Mouse (Mus musculus) forebrain, embryonic 10.5 days (tissue): Measurements from ENCODE around the gene March6. TPM values are rescaled to one million over a fixed set of nuclear protein-coding genes. Genes with fewer than 3 reads are reported as not detected.

ENCODE experiments used
- DNase-seq: peaks from one replicate; pipeline ENCODE4 v3.0.0-alpha.2; 2017; ENCODE audit warnings: low spot score; ENCODE audit errors: extremely low spot score
- H3K27ac ChIP-seq: fragments of 300-500 bp; sonication (generic); 2 replicates; pipeline ENCODE4 v1.5.1; 2016; ENCODE audit warnings: mild to moderate bottlenecking
- H3K27me3 ChIP-seq: fragments of 300-500 bp; sonication (generic); 2 replicates; pipeline ENCODE4 v1.6.1; 2016; ENCODE audit warnings: mild to moderate bottlenecking; ENCODE audit not compliant: poor library complexity, severe bottlenecking
- H3K36me3 ChIP-seq: fragments of 300-500 bp; sonication (generic); replicated peaks from 2 replicates; pipeline ENCODE4 v1.6.1; 2016; ENCODE audit warnings: mild to moderate bottlenecking, moderate library complexity
- H3K4me1 ChIP-seq: fragments of 300-500 bp; sonication (generic); 2 replicates; pipeline ENCODE4 v1.6.1; 2016
- H3K4me3 ChIP-seq: fragments of 300-500 bp; sonication (generic); 2 replicates; pipeline ENCODE4 v1.5.1; 2016; ENCODE audit warnings: mild to moderate bottlenecking, moderate library complexity
- H3K9me3 ChIP-seq: fragments of 300-500 bp; sonication (generic); 2 replicates; pipeline ENCODE4 v1.6.1; 2016; ENCODE audit warnings: mild to moderate bottlenecking, moderate library complexity
- WGBS: fragments of 180-500 bp; shearing (Covaris S2); methylation state at CpG from one replicate; pipeline ENCODE4 v1.1.7; 2016; 5-methylcytosine and 5-hydroxymethylcytosine counted together
- polyA plus RNA-seq: library from polyadenylated mRNA; unstranded; fragments of >200 nt; fragmentation: Nextera tagmentation; extraction: Ambion mirVana; gene quantifications from 2 replicates; pipeline ENCODE4 v1.2.1, GENCODE M21; 2016

The March6 gene
- polyA plus RNA-seq, 1 experiment from 2014 or later, result 44.9 TPM

GRCm38 (mm10) chr15:31562847-31563246 lies 32.0 kb upstream of the March6 start:
- H3K4me1 ChIP-seq, result peaks cover 15% of the 10 kb centered on the region
- WGBS, result 90% methylated on average over 8 of the region's 8 CpGs
- DNase-seq, result no peak
- no peak overlapping the region for H3K27ac ChIP-seq
- no peaks in the 10 kb centered on the region for H3K36me3 ChIP-seq
- no peak overlapping the region for H3K4me3 ChIP-seq
- H3K9me3 ChIP-seq, result peaks cover 5% of the 10 kb centered on the region
- no peaks in the 10 kb centered on the region for H3K27me3 ChIP-seq

- WGBS, result 89% methylated on average over 4 of the region's 4 CpGs
- Histone ChIP-seq H3K9me3 (peaks cover 5% of the 10 kb centered on the region), H3K27ac (no peak overlapping the region), H3K27me3 (no peaks in the 10 kb centered on the region), H3K4me3 (no peak overlapping the region), H3K36me3 (no peaks in the 10 kb centered on the region), H3K4me1 (peaks cover 15% of the 10 kb centered on the region)
- DNase-seq, result no peak
Measured at GRCm38 (mm10) chr15:31561976-31562375, 31.1 kb upstream of the March6 start.

GRCm38 (mm10) chr15:31561390-31561789 lies 30.5 kb upstream of the March6 start:
- H3K9me3 ChIP-seq, result peaks cover 5% of the 10 kb centered on the region
- H3K4me1 ChIP-seq, result peaks cover 15% of the 10 kb centered on the region
- H3K4me3 ChIP-seq, result no peak overlapping the region
- no peak for DNase-seq
- no peaks in the 10 kb centered on the region for H3K27me3 ChIP-seq
- H3K36me3 ChIP-seq, result no peaks in the 10 kb centered on the region
- WGBS, result 77% methylated on average over 6 of the region's 6 CpGs
- no peak overlapping the region for H3K27ac ChIP-seq

- Histone ChIP-seq H3K27ac (no peak overlapping the region), H3K36me3 (no peaks in the 10 kb centered on the region), H3K9me3 (peaks cover 5% of the 10 kb centered on the region), H3K27me3 (no peaks in the 10 kb centered on the region), H3K4me1 (no peaks in the 10 kb centered on the region), H3K4me3 (no peak overlapping the region)
- 91% methylated on average over 2 of the region's 2 CpGs for WGBS
- no peak for DNase-seq
Measured at GRCm38 (mm10) chr15:31554855-31555254, 24.0 kb upstream of the March6 start.

- H3K4me1 ChIP-seq, result peaks cover 4% of the 10 kb centered on the region; the same call in 1 of the 2 replicates
- 87% methylated on average over 4 of the region's 4 CpGs for WGBS
- no peaks in the 10 kb centered on the region for H3K36me3 ChIP-seq
- no peak for DNase-seq
- no peak overlapping the region for H3K27ac ChIP-seq
- H3K27me3 ChIP-seq, result no peaks in the 10 kb centered on the region
- H3K4me3 ChIP-seq, result no peak overlapping the region
- no peaks in the 10 kb centered on the region for H3K9me3 ChIP-seq
Measured at GRCm38 (mm10) chr15:31550381-31550780, 19.5 kb upstream of the March6 start.

- no peak for DNase-seq
- H3K27ac ChIP-seq, result no peak overlapping the region
- 68% methylated on average over 5 of the region's 5 CpGs for WGBS
- H3K36me3 ChIP-seq, result no peaks in the 10 kb centered on the region
- H3K4me1 ChIP-seq, result peaks cover 17% of the 10 kb centered on the region
- no peak overlapping the region for H3K4me3 ChIP-seq
- H3K27me3 ChIP-seq, result no peaks in the 10 kb centered on the region
- H3K9me3 ChIP-seq, result no peaks in the 10 kb centered on the region
Measured at GRCm38 (mm10) chr15:31547421-31547820, 16.6 kb upstream of the March6 start.

- WGBS, result 92% methylated on average over 6 of the region's 6 CpGs
Measured at GRCm38 (mm10) chr15:31546291-31546690, 15.4 kb upstream of the March6 start.

GRCm38 (mm10) chr15:31545058-31545457 lies 14.2 kb upstream of the March6 start:
- no peak for DNase-seq
- no peak overlapping the region for H3K4me3 ChIP-seq
- H3K9me3 ChIP-seq, result no peaks in the 10 kb centered on the region
- no peaks in the 10 kb centered on the region for H3K27me3 ChIP-seq
- H3K4me1 ChIP-seq, result peaks cover 35% of the 10 kb centered on the region
- no peaks in the 10 kb centered on the region for H3K36me3 ChIP-seq
- no peak overlapping the region for H3K27ac ChIP-seq
- 72% methylated on average over 1 of the region's 1 CpGs for WGBS

More at GRCm38 (mm10) chr15:31546291-31546690, 15.4 kb upstream of the March6 start:
- H3K27ac ChIP-seq, result no peak overlapping the region
- H3K4me3 ChIP-seq, result no peak overlapping the region
- DNase-seq, result no peak
- no peaks in the 10 kb centered on the region for H3K9me3 ChIP-seq
- H3K27me3 ChIP-seq, result no peaks in the 10 kb centered on the region
- H3K36me3 ChIP-seq, result no peaks in the 10 kb centered on the region
- H3K4me1 ChIP-seq, result peaks cover 28% of the 10 kb centered on the region

- peak overlapping the region; percentile 86 for H3K27ac ChIP-seq
- 14% methylated on average over 3 of the region's 3 CpGs for WGBS
- H3K4me3 ChIP-seq, result no peak overlapping the region
Measured at GRCm38 (mm10) chr15:31543246-31543645, 12.4 kb upstream of the March6 start.

GRCm38 (mm10) chr15:31542013-31542958 lies 11.4 kb upstream of the March6 start:
- peaks cover 33% of the 10 kb centered on the region for H3K4me1 ChIP-seq
- H3K27me3 ChIP-seq, result no peaks in the 10 kb centered on the region
- peak overlapping the region; percentile 24 for H3K4me3 ChIP-seq
- H3K36me3 ChIP-seq, result no peaks in the 10 kb centered on the region
- H3K27ac ChIP-seq, result peak overlapping the region; percentile 86
- no peaks in the 10 kb centered on the region for H3K9me3 ChIP-seq
- DNase-seq, result no peak
- 10% methylated on average over 10 of the region's 10 CpGs for WGBS

More at GRCm38 (mm10) chr15:31543246-31543645, 12.4 kb upstream of the March6 start:
- DNase-seq, result no peak
- Histone ChIP-seq H3K27me3 (no peaks in the 10 kb centered on the region), H3K4me1 (peaks cover 35% of the 10 kb centered on the region), H3K9me3 (no peaks in the 10 kb centered on the region), H3K36me3 (no peaks in the 10 kb centered on the region)

- no peaks in the 10 kb centered on the region for H3K27me3 ChIP-seq
- DNase-seq, result no peak
- no peaks in the 10 kb centered on the region for H3K9me3 ChIP-seq
- no peak overlapping the region for H3K4me3 ChIP-seq
- peak overlapping the region; percentile 35; the same call in 1 of the 2 replicates for H3K27ac ChIP-seq
- H3K4me1 ChIP-seq, result peaks cover 50% of the 10 kb centered on the region
- H3K36me3 ChIP-seq, result no peaks in the 10 kb centered on the region
- 84% methylated on average over 1 of the region's 1 CpGs for WGBS
Measured at GRCm38 (mm10) chr15:31540513-31540802, 9.6 kb upstream of the March6 start.

- Histone ChIP-seq H3K27me3 (no peaks in the 10 kb centered on the region), H3K36me3 (no peaks in the 10 kb centered on the region), H3K4me1 (peaks cover 56% of the 10 kb centered on the region), H3K27ac (no peak overlapping the region), H3K4me3 (no peak overlapping the region), H3K9me3 (no peaks in the 10 kb centered on the region)
- no peak for DNase-seq
- 82% methylated on average over 9 of the region's 9 CpGs for WGBS
Measured at GRCm38 (mm10) chr15:31539643-31540512, 9.0 kb upstream of the March6 start.

- WGBS, result 88% methylated on average over 3 of the region's 3 CpGs
- Histone ChIP-seq H3K27ac (no peak overlapping the region), H3K27me3 (no peaks in the 10 kb centered on the region), H3K4me3 (no peak overlapping the region), H3K4me1 (peaks cover 57% of the 10 kb centered on the region), H3K9me3 (no peaks in the 10 kb centered on the region), H3K36me3 (no peaks in the 10 kb centered on the region)
- DNase-seq, result no peak
Measured at GRCm38 (mm10) chr15:31538346-31538745, 7.5 kb upstream of the March6 start.
